Mouse (Mus musculus): ENCODE results near the gene Ackr3.

- TF ChIP-seq POLR2A (IDR thresholded peaks at IDR 0.05; ENCODE audit: low read depth, low read length) = no peak
- no peak for TF ChIP-seq CTCF (IDR thresholded peaks at IDR 0.05; ENCODE audit: borderline replicate concordance, insufficient read depth, low read length)
Measured at GRCm38 (mm10) chr1:90262380-90262779, 58.6 kb downstream of the Ackr3 start.

Measured in embryonic fibroblast, embryonic 13.5 days (primary cell).